Mouse (Mus musculus): ENCODE data around the gene Card9. TPM values are rescaled to one million over a fixed set of nuclear protein-coding genes. Genes with fewer than 3 reads are reported as not detected.

Card9 gene
- total RNA-seq, 2 experiments from 2014 or later: 2.1 to 2.7 TPM

DNA sequence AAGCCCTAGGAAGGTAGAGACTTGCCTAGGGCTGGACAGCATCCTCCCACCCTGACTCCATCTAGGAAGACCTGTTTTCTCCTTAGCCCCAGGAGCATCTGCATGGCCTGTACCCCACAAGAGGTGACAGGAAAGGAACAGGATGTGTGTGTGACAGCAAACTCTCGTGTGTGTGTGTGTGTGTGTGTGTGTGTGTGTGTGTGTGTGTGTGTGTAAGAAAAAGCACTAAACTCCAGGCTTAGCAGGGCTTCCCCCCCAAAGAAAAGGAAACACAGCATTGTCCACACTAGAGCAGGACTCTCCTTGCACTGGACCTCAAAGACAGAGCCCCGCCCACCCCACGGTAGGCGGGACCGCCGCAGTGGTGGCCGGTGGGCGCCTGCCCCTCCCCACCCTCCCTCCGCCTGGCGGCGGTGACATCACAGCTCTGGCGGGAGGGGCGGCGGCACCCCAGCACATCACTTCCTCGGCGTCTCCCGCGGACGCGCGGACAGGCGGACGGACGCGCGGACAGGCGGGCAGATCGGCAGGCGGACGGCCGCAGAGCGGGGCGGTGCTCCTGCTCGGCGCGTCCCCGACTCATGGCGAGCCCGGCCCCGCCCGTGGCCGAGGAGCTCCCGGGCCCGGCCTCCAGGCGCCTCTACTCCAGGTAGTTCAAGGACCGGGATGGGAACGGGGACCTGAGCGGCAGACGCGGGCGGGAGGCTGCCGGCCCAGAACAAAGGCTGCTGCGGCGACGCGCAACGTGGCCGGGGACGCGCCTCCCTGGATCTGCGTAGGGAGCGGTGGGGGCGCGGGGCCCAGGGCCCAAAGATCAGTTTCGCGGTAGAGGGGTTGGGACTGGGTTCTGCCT is 45.4 kb downstream of the Card9 start, which contains the start of gene Gpsm1:
TSS of gene Gpsm1 (plus strand) at position 444 of the 853 bp plus-strand sequence.
- intact Hi-C loops (cut with DNase I): no loop called here
- DNase-seq (ENCODE audit: low spot score in 2 of 2): peak; percentile 80 to 81

GRCm38 (mm10) chr2:26314281-26315071 is 46.2 kb downstream of the Card9 start:
- intact Hi-C loops (cut with DNase I): no loop called here

DNA sequence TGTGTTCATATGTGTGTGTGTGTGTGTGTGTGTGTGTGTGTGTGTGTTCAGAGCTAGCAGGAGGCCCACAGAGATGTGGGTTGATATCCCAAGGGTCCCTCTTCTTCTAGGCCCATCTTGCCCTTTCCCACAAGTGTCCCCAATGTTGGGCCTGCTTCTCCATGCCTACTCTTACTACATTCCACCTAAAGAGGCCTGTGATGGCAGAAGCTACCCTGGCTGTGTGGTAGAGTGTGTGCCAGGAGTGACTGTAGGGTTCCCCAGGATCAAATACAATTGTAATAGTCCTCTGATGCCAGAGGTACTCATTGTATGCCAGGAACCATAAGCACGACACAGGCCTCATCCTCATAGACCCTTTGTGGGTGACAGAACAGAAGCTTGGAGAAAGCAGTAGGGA is 47.3 kb downstream of the Card9 start:
- intact Hi-C loops (cut with DNase I): no loop called here

More at GRCm38 (mm10) chr2:26314281-26315071, 46.2 kb downstream of the Card9 start:
- DNase-seq (ENCODE audit: low spot score in 2 of 2): no peak

DNA sequence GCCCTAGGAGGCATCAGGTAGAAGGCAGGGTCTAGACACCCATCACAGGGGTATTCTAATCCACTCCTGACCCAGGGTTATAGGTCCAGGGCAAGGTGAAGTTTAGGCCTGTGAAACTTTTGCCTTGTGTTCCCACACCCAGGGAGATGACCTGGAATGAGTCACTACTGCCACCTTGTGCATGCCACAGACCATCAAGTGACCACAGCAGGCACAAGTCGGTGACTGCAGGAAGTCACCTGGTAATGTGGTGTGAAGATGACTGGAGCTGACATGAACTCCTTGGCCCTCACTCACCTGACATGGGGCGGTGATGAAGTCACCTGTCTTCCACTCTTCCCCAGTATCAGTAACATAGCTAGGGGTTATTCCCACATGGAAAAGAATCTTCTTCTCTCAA is 47.9 kb downstream of the Card9 start:
- intact Hi-C loops (cut with DNase I): no loop called here
- DNase-seq (ENCODE audit: low spot score in 2 of 2): no peak

More for the DNA sequence above, 47.3 kb downstream of the Card9 start:
- no peak for DNase-seq (ENCODE audit: low spot score in 2 of 2)

DNA sequence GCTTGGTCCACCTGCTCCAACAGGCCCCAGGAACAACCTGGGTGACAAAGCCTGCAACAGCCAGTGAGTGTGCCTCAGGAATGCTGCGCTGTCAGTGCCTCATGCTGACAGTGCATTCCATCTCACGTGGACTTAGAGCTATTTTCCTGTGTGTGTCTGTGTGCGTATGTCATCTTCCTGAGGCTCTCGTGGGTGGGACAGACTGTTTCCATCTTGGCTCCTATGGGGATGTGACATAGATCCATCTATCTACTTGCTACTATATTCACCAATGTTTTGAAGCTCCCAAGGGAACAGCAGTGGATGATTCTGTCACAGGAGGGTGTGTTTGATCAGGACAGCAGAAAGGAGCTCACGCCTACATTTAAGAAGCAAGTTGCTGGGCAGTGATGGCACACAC is 48.8 kb downstream of the Card9 start:
- intact Hi-C loops (cut with DNase I): no loop called here
- no peak for DNase-seq (ENCODE audit: low spot score in 2 of 2)

- intact Hi-C loops (cut with DNase I): no loop called here
- no peak for DNase-seq (ENCODE audit: low spot score in 2 of 2)
These were observed 51.0 kb downstream of the Card9 start for GRCm38 (mm10) chr2:26309739-26310138.

DNA sequence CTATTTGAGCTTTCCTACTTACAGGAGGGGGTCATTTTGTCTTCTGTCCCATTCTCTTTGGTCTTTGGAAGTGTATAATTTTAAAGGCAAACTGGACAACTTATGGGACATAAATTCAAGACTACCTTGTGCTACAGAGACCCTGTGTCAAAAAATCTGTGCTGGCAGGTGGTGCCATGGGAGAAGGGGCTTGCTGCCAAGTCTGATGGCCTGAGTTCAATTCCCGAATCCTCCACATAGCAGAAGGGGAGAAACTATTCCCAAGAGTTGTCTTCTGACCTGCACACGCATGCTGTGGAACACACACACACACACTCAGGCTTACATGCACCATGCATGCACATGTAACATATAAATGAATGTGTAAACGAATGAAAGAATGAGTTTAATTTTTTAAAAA is 54.0 kb downstream of the Card9 start:
- no peak for DNase-seq (ENCODE audit: low spot score in 2 of 2)
- intact Hi-C loops (cut with DNase I): no loop called here

- DNase-seq (ENCODE audit: low spot score in 2 of 2): no peak
These were observed 55.2 kb downstream of the Card9 start for GRCm38 (mm10) chr2:26305555-26305954.

GRCm38 (mm10) chr2:26304711-26305110 is 56.0 kb downstream of the Card9 start:
- intact Hi-C loops (cut with DNase I): no loop called here
- no peak for DNase-seq (ENCODE audit: low spot score in 2 of 2)

More at GRCm38 (mm10) chr2:26305555-26305954, 55.2 kb downstream of the Card9 start:
- intact Hi-C loops (cut with DNase I): no loop called here

Other genes with a start within 250 kb of the Card9 start
- gene Nacc2, start 237.7 kb downstream of the Card9 start, total RNA-seq (2021): 10 to 100 TPM; 69.8 to 75.7 TPM
- under 1 TPM in 1 of 2 experiments, not detected in 1; 0.15 TPM for gene Lhx3, start 152.6 kb downstream of the Card9 start, total RNA-seq (2021)
- 10 to 100 TPM; 22.8 to 23.3 TPM for gene Qsox2, start 123.4 kb downstream of the Card9 start, total RNA-seq (2021)
- gene Ccdc187, start 66.4 kb downstream of the Card9 start, total RNA-seq (2021): 1 to 10 TPM; 1.3 to 3.5 TPM
- 10 to 100 TPM; 44.4 to 58.4 TPM for gene Gpsm1, start 45.4 kb downstream of the Card9 start, total RNA-seq (2021)
- 10 to 100 TPM; 27.5 to 28.7 TPM for gene Dnlz, start 8.8 kb downstream of the Card9 start, total RNA-seq (2021)
- 10 to 100 TPM; 54.0 to 71.0 TPM for gene Snapc4, start 19.7 kb upstream of the Card9 start, total RNA-seq (2021)
- 100 to 1,000 TPM; 138 to 162 TPM for gene Entr1, start 28.4 kb upstream of the Card9 start, total RNA-seq (2021)
- gene Pmpca, start 28.4 kb upstream of the Card9 start, total RNA-seq (2021): 10 to 100 TPM; 91.4 to 91.9 TPM
- 10 to 100 TPM; 22.5 to 26.6 TPM for gene Inpp5e, start 48.3 kb upstream of the Card9 start, total RNA-seq (2021)
- gene Sec16a, start 84.3 kb upstream of the Card9 start, total RNA-seq (2021): 10 to 100 TPM; 39.0 to 52.3 TPM
- 10 to 100 TPM; 24.5 to 28.5 TPM for gene Notch1, start 155.7 kb upstream of the Card9 start, total RNA-seq (2021)
- gene Egfl7, start 219.1 kb upstream of the Card9 start, total RNA-seq (2021): 10 to 100 TPM; 61.6 to 85.2 TPM
- not detected for gene Gm20532, start 225.7 kb upstream of the Card9 start, total RNA-seq (2021)
- gene Agpat2, start 243.5 kb upstream of the Card9 start, total RNA-seq (2021): 1 to 10 TPM; 1.5 to 1.6 TPM